Mouse (Mus musculus) B cell, adult 62 days (primary cell): Measurements from ENCODE around the gene Wee2. TPM values are rescaled to one million over a fixed set of nuclear protein-coding genes. Genes with fewer than 3 reads are reported as not detected.

Source experiments
- total RNA-seq: library from RNA; stranded (reverse); gene quantifications from 4 replicates; pipeline ENCODE4 v1.2.4, GENCODE M21; 2023

The Wee2 gene
- total RNA-seq, result not detected in 4 replicates

GRCm38 (mm10) chr6:40438936-40439335, at the start of gene Wee2:
Gene Wee2 (plus strand): TSS chr6:40439088.

GRCm38 (mm10) chr6:40436047-40436483, 2.8 kb upstream of the Wee2 start, which contains the start of gene E330009J07Rik:
Gene E330009J07Rik (minus strand): TSS chr6:40436135.

DNA sequence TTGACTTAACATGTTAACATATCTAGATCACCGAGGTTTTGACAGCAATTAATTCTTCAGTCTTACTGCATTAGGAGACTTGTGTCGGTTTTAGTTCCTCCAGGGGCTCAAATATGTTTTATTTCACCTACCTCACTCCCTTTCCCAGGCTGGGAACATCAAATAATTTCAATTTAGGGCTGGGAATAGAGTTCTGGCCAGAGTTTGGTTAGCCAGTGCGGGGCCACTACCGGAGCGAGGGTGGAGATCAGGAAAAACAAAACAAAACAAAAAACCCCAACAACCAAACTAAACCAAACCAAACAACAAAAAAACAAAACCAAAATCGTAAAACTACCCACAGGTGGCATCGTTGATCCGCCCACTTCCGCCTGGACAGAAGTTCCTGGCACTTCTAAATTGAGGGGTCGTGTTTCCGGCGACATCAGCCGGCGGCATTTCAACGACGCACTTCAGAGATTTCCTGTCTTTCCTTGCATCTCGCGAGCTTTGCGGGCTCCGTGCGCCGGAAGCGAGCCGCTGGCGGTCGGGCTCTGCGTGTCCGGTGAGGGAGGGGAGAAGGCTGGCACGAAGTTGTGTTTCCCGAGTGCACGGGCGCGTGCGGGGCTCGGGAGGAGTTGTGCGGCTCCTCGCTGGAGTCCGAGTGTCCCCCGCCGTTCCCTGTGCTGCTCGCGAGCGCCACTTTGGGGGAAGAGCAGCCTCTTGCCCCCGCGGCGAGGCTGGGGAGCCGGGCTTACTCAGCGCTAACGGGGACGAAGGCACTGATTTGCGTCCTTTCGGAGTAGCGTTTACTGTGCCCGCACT, 32.2 kb downstream of the Wee2 start, which contains the start of gene Ssbp1:
Ssbp1 (plus strand) TSS at position 437 of the 804 bp plus-strand sequence.

DNA sequence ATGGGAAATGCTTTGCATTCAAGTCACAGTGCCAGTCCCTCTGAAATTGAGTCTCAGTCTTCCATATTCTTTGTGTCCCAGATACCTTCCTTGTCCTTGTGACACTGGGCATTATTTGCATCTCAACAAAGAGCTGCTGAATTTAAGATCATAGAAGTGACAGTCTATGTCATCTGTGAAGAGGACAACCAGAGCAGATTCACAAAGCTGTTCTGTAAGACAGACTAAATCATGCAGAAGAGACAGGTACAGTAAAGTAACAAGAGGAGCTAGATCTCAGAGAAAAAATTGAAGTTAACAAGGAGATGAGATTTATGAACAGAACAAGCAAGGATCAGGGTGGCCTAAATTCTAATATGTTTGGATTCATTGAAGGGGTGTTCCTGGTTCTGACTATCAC, 52.0 kb downstream of the Wee2 start, which contains the start of gene Tas2r137:
Tas2r137 (plus strand) TSS at position 301 of the 400 bp plus-strand sequence.

GRCm38 (mm10) chr6:40493229-40493628, 54.3 kb downstream of the Wee2 start, which contains the start of gene Tas2r108:
Gene Tas2r108 (plus strand): TSS chr6:40493529.

Other genes with a start within 250 kb of the Wee2 start
- gene Agk, start 113.9 kb upstream of the Wee2 start, total RNA-seq, result 21.9 to 26.9 TPM (median 25.6 TPM) in 4 replicates
- 12.9 to 16.7 TPM (median 14.0 TPM) in 4 replicates for gene E330009J07Rik, start 3.0 kb upstream of the Wee2 start, total RNA-seq
- 106 to 125 TPM (median 111 TPM) in 4 replicates for gene Ssbp1, start 32.3 kb downstream of the Wee2 start, total RNA-seq
- gene Tas2r137, start 52.1 kb downstream of the Wee2 start, total RNA-seq, result 0.57 to 1.4 TPM (median 0.76 TPM) in 3 of 4 replicates, not detected in the other
- gene Tas2r108, start 54.4 kb downstream of the Wee2 start, total RNA-seq, result not detected in 4 replicates
- not detected in 4 replicates for gene Prss37, start 80.4 kb downstream of the Wee2 start, total RNA-seq
- not detected in 4 replicates for gene Olfr461, start 116.0 kb downstream of the Wee2 start, total RNA-seq
- not detected in 4 replicates for gene Olfr460, start 130.4 kb downstream of the Wee2 start, total RNA-seq
- not detected in 4 replicates for gene Clec5a, start 146.7 kb downstream of the Wee2 start, total RNA-seq
- gene Tas2r138, start 174.2 kb downstream of the Wee2 start, total RNA-seq, result not detected in 4 replicates
- not detected in 4 replicates for gene Mgam, start 189.7 kb downstream of the Wee2 start, total RNA-seq